Mouse (Mus musculus) heart, embryonic 16.5 days (tissue): ENCODE results near the gene Krtap12-1. TPM values are rescaled to one million over a fixed set of nuclear protein-coding genes. Genes with fewer than 3 reads are reported as not detected.
"Not testable (repeated sequence)": the region's sequence is repeated elsewhere in the genome, so short reads cannot be mapped to it uniquely, and the experiment has no call there.

Experiments used
- ATAC-seq: fragments of 200-750 bp; cut with Nextera tagmentation; replicated peaks from 2 replicates; pipeline ENCODE4 v1.8.0; 2017; ENCODE audit warnings: moderate number of reproducible peaks; ENCODE audit not compliant: insufficient read depth, low FRiP score; ENCODE audit errors: extremely low read depth
- H3K27ac ChIP-seq: fragments of 300-500 bp; sonication (generic); 2 replicates; pipeline ENCODE4 v1.5.1; 2014; ENCODE audit warnings: mild to moderate bottlenecking, low read length, control low read depth, moderate library complexity
- H3K27me3 ChIP-seq: fragments of 300-500 bp; sonication (generic); 2 replicates; pipeline ENCODE4 v1.6.1; 2014; ENCODE audit warnings: low read length, mixed read lengths; ENCODE audit not compliant: control insufficient read depth, insufficient read depth
- H3K36me3 ChIP-seq: fragments of 300-500 bp; sonication (generic); 2 replicates; pipeline ENCODE4 v1.6.1; 2014; ENCODE audit not compliant: control insufficient read depth, insufficient read depth
- H3K4me1 ChIP-seq: fragments of 300-500 bp; sonication (generic); 2 replicates; pipeline ENCODE4 v1.6.1; 2014; ENCODE audit warnings: low read length, mixed read lengths; ENCODE audit not compliant: control insufficient read depth, insufficient read depth
- H3K4me2 ChIP-seq: fragments of 300-500 bp; sonication (generic); 2 replicates; pipeline ENCODE4 v1.6.1; 2014; ENCODE audit warnings: low read depth, mild to moderate bottlenecking, control low read depth, low read length
- H3K4me3 ChIP-seq: fragments of 300-500 bp; sonication (generic); 2 replicates; pipeline ENCODE4 v1.5.1; 2014; ENCODE audit warnings: mild to moderate bottlenecking, control low read depth, low read length
- H3K9ac ChIP-seq: fragments of 300-500 bp; sonication (generic); 2 replicates; pipeline ENCODE4 v1.6.1; 2014; ENCODE audit warnings: low read length, control low read depth
- H3K9me3 ChIP-seq: fragments of 300-500 bp; sonication (generic); replicated peaks from 2 replicates; pipeline ENCODE4 v1.6.1; 2016; ENCODE audit warnings: low read length; ENCODE audit not compliant: control insufficient read depth
- WGBS: fragments of 180-500 bp; shearing (Covaris S2); extraction: QIAGEN DNeasy Blood & Tissue Kit; methylation state at CpG from one replicate; pipeline ENCODE4 v1.1.7; 2014; 5-methylcytosine and 5-hydroxymethylcytosine counted together
- polyA plus RNA-seq: library from polyadenylated mRNA; unstranded; fragments of >200 nt; fragmentation: Nextera tagmentation; extraction: Ambion mirVana; gene quantifications from 2 replicates; pipeline ENCODE4 v1.2.1, GENCODE M21; 2015

The Krtap12-1 gene
- polyA plus RNA-seq, 1 experiment from 2014 or later, result not detected

- H3K4me1 ChIP-seq, H3K27ac ChIP-seq, H3K9me3 ChIP-seq, H3K36me3 ChIP-seq, H3K4me3 ChIP-seq, H3K4me2 ChIP-seq, H3K9ac ChIP-seq, ATAC-seq: not testable (repeated sequence)
- peaks cover 33% of the 10 kb centered on the region for H3K27me3 ChIP-seq
- 80% methylated on average over 3 of the region's 3 CpGs for WGBS
Measured at GRCm38 (mm10) chr10:77690356-77690807, 30.0 kb upstream of the Krtap12-1 start, which contains the start of gene Gm19402. Gm19402 (minus strand) TSS chr10:77690757.

GRCm38 (mm10) chr10:77697133-77697532 is 23.3 kb upstream of the Krtap12-1 start, which contains the start of gene Gm9508:
Gm9508 (minus strand) TSS chr10:77697233.
- Histone ChIP-seq H3K4me1 (no peaks in the 10 kb centered on the region), H3K27me3 (no peaks in the 10 kb centered on the region), H3K36me3 (no peaks in the 10 kb centered on the region), H3K4me3 (no peak within 1 kb of the TSS), H3K9me3 (peaks cover 4% of the 10 kb centered on the region; the same call in 1 of the 2 replicates), H3K4me2 (no peak within 1 kb of the TSS), H3K27ac (no peak within 1 kb of the TSS), H3K9ac (no peak within 1 kb of the TSS)
- no peak for ATAC-seq
- WGBS, result 42% methylated on average over 4 of the region's 4 CpGs

- ATAC-seq, result no peak
- no peak within 1 kb of the TSS for H3K4me3 ChIP-seq
Measured at GRCm38 (mm10) chr10:77706326-77706725, 14.1 kb upstream of the Krtap12-1 start, which contains the start of gene Gm10272. Gm10272 (plus strand) TSS chr10:77706626.

GRCm38 (mm10) chr10:77709831-77710230 is 10.6 kb upstream of the Krtap12-1 start:
- no peak overlapping the region for H3K4me2 ChIP-seq
- no peaks in the 10 kb centered on the region for H3K4me1 ChIP-seq
- ATAC-seq, result no peak
- H3K9ac ChIP-seq, result no peak overlapping the region
- no peak overlapping the region for H3K27ac ChIP-seq
- H3K36me3 ChIP-seq, result no peaks in the 10 kb centered on the region
- H3K9me3 ChIP-seq, result peaks cover 14% of the 10 kb centered on the region
- WGBS, result 77% methylated on average over 3 of the region's 3 CpGs
- no peak overlapping the region for H3K4me3 ChIP-seq
- no peaks in the 10 kb centered on the region for H3K27me3 ChIP-seq

More at GRCm38 (mm10) chr10:77706326-77706725, 14.1 kb upstream of the Krtap12-1 start, which contains the start of gene Gm10272:
- H3K4me2 ChIP-seq, result no peak within 1 kb of the TSS
- H3K9me3 ChIP-seq, result peaks cover 9% of the 10 kb centered on the region
- no peak within 1 kb of the TSS for H3K27ac ChIP-seq
- H3K27me3 ChIP-seq, result no peaks in the 10 kb centered on the region
- H3K36me3 ChIP-seq, result no peaks in the 10 kb centered on the region
- no peak within 1 kb of the TSS for H3K9ac ChIP-seq
- WGBS, result 89% methylated on average over 1 of the region's 1 CpGs
- H3K4me1 ChIP-seq, result no peaks in the 10 kb centered on the region

- not testable (repeated sequence) for H3K4me1 ChIP-seq, H3K9ac ChIP-seq, H3K4me2 ChIP-seq, H3K27ac ChIP-seq, H3K27me3 ChIP-seq, H3K36me3 ChIP-seq, ATAC-seq, H3K4me3 ChIP-seq
- H3K9me3 ChIP-seq, result peaks cover 12% of the 10 kb centered on the region
Measured at GRCm38 (mm10) chr10:77711157-77711556, 9.2 kb upstream of the Krtap12-1 start, which contains the start of gene Gm10024. Gm10024 (plus strand) TSS chr10:77711457.

- no peak overlapping the region for H3K9ac ChIP-seq
- no peaks in the 10 kb centered on the region for H3K36me3 ChIP-seq
- no peaks in the 10 kb centered on the region for H3K4me1 ChIP-seq
- ATAC-seq, result no peak
- peaks cover 8% of the 10 kb centered on the region; the same call in 1 of the 2 replicates for H3K9me3 ChIP-seq
- no peaks in the 10 kb centered on the region for H3K27me3 ChIP-seq
- WGBS, result 51% methylated on average over 4 of the region's 4 CpGs
- H3K4me3 ChIP-seq, result no peak overlapping the region
- H3K4me2 ChIP-seq, result no peak overlapping the region
- no peak overlapping the region for H3K27ac ChIP-seq
Measured at GRCm38 (mm10) chr10:77713734-77714133, 6.7 kb upstream of the Krtap12-1 start.

GRCm38 (mm10) chr10:77715507-77715906 is 4.9 kb upstream of the Krtap12-1 start, which contains the start of gene Gm10142:
Gm10142 (plus strand) TSS chr10:77715807.
- Histone ChIP-seq H3K9ac (no peak within 1 kb of the TSS), H3K36me3 (no peaks in the 10 kb centered on the region), H3K9me3 (peaks cover 8% of the 10 kb centered on the region; the same call in 1 of the 2 replicates), H3K4me2 (no peak within 1 kb of the TSS), H3K27me3 (no peaks in the 10 kb centered on the region), H3K27ac (no peak within 1 kb of the TSS), H3K4me1 (no peaks in the 10 kb centered on the region), H3K4me3 (no peak within 1 kb of the TSS)
- ATAC-seq, result no peak
- WGBS, result 64% methylated on average over 1 of the region's 1 CpGs

- no peaks in the 10 kb centered on the region for H3K27me3 ChIP-seq
- 77% methylated on average over 8 of the region's 8 CpGs for WGBS
- no peaks in the 10 kb centered on the region for H3K4me1 ChIP-seq
- no peaks in the 10 kb centered on the region for H3K36me3 ChIP-seq
- no peak for ATAC-seq
- H3K9ac ChIP-seq, result no peak overlapping the region
- H3K4me2 ChIP-seq, result no peak overlapping the region
- H3K4me3 ChIP-seq, result no peak overlapping the region
- no peaks in the 10 kb centered on the region for H3K9me3 ChIP-seq
- no peak overlapping the region for H3K27ac ChIP-seq
Measured at GRCm38 (mm10) chr10:77724855-77725254, 4.5 kb downstream of the Krtap12-1 start.

GRCm38 (mm10) chr10:77726186-77726585 is 5.8 kb downstream of the Krtap12-1 start, which contains the start of gene Gm10100:
Gm10100 (plus strand) TSS chr10:77726486.
- Histone ChIP-seq H3K4me3 (no peak within 1 kb of the TSS), H3K9ac (no peak within 1 kb of the TSS), H3K4me1 (no peaks in the 10 kb centered on the region), H3K36me3 (no peaks in the 10 kb centered on the region), H3K4me2 (no peak within 1 kb of the TSS), H3K27ac (no peak within 1 kb of the TSS), H3K9me3 (no peaks in the 10 kb centered on the region), H3K27me3 (no peaks in the 10 kb centered on the region)
- ATAC-seq, result no peak
- WGBS, result 25% methylated on average over 3 of the region's 3 CpGs
